Mouse (Mus musculus): ENCODE data around the gene Slc22a16. TPM values are rescaled to one million over a fixed set of nuclear protein-coding genes. Genes with fewer than 3 reads are reported as not detected.

The Slc22a16 gene
- polyA plus RNA-seq, 1 experiment = not detected

DNA sequence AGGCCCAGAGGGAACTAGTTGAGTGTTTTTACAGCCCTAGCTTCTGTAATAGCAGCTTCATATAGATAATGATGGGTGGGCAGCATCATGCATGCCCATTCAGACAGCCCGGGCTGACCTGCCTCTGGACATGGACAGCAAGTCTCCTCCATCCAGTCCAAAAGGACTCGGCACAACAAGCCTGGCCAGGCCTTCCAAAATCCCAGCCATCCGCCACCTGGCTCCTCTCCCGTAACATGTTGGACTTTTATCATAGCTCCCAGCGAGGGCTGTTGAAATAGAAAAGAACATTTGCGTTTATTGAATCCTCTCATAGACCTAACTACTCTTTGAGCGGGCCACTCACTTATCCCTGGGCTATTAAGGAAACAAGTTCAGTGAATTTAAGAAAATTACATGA lies 71.8 kb downstream of the Slc22a16 start:
- 88% methylated on average over 7 of the region's 7 CpGs for WGBS
- TF ChIP-seq CTCF (IDR thresholded peaks at IDR 0.05; ENCODE audit: control insufficient read depth, insufficient read depth, low read length) = no peak
- TF ChIP-seq POLR2A (IDR thresholded peaks at IDR 0.05; ENCODE audit: borderline replicate concordance, control insufficient read depth, low read depth, low read length) = no peak
- no peak overlapping the region for H3K27ac ChIP-seq (ENCODE audit: control insufficient read depth, insufficient read depth, low read depth, low read length, poor library complexity)
- no peak overlapping the region for H3K4me3 ChIP-seq (replicated peaks; ENCODE audit: control insufficient read depth, low read depth, low read length)
- H3K4me1 ChIP-seq (ENCODE audit: control insufficient read depth, insufficient read depth, low read length) = no peaks in the 10 kb centered on the region

- no peaks in the 10 kb centered on the region for H3K4me1 ChIP-seq (ENCODE audit: control insufficient read depth, insufficient read depth, low read length)
- TF ChIP-seq POLR2A (IDR thresholded peaks at IDR 0.05; ENCODE audit: borderline replicate concordance, control insufficient read depth, low read depth, low read length) = no peak
- no peak for TF ChIP-seq CTCF (IDR thresholded peaks at IDR 0.05; ENCODE audit: control insufficient read depth, insufficient read depth, low read length)
- H3K27ac ChIP-seq (ENCODE audit: control insufficient read depth, insufficient read depth, low read depth, low read length, poor library complexity) = no peak overlapping the region
- H3K4me3 ChIP-seq (replicated peaks; ENCODE audit: control insufficient read depth, low read depth, low read length) = no peak overlapping the region
- WGBS = 47% methylated on average over 5 of the region's 5 CpGs
These were observed 73.0 kb downstream of the Slc22a16 start for GRCm38 (mm10) chr10:40643126-40643525.

DNA sequence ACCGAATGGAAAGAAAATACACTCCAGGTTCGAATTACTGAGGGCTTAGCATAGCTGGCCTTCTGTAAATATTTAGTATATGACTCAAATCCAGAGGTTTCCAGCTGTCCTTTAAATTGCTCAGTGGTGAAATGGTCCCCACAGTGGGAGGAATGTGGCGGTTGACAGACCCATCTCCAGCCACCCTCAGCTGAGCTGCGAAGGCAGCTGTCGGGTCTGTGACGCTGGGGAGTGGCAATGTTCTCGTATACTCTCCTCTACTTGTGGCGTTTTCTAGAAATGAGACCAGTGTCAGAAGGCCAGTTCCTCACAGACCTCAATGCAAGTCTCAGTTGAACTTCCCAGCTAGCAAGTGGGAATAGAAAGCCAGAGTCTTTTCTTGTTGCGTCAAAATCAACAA lies 74.3 kb downstream of the Slc22a16 start:
- no peak overlapping the region for H3K4me3 ChIP-seq (replicated peaks; ENCODE audit: control insufficient read depth, low read depth, low read length)
- no peak for TF ChIP-seq POLR2A (IDR thresholded peaks at IDR 0.05; ENCODE audit: borderline replicate concordance, control insufficient read depth, low read depth, low read length)
- TF ChIP-seq CTCF (IDR thresholded peaks at IDR 0.05; ENCODE audit: control insufficient read depth, insufficient read depth, low read length) = no peak
- 77% methylated on average over 9 of the region's 9 CpGs for WGBS
- H3K4me1 ChIP-seq (ENCODE audit: control insufficient read depth, insufficient read depth, low read length) = no peaks in the 10 kb centered on the region
- no peak overlapping the region for H3K27ac ChIP-seq (ENCODE audit: control insufficient read depth, insufficient read depth, low read depth, low read length, poor library complexity)

- Histone ChIP-seq H3K27ac (ENCODE audit: control insufficient read depth, insufficient read depth, low read depth, low read length, poor library complexity) (no peak overlapping the region), H3K4me3 (replicated peaks; ENCODE audit: control insufficient read depth, low read depth, low read length) (no peak overlapping the region), H3K4me1 (ENCODE audit: control insufficient read depth, insufficient read depth, low read length) (no peaks in the 10 kb centered on the region)
- WGBS = 67% methylated on average over 1 of the region's 1 CpGs
- TF ChIP-seq CTCF (IDR thresholded peaks at IDR 0.05; ENCODE audit: control insufficient read depth, insufficient read depth, low read length) = no peak
These were observed 75.2 kb downstream of the Slc22a16 start for GRCm38 (mm10) chr10:40645346-40645745.

- TF ChIP-seq CTCF (IDR thresholded peaks at IDR 0.05; ENCODE audit: control insufficient read depth, insufficient read depth, low read length) (no peak), POLR2A (IDR thresholded peaks at IDR 0.05; ENCODE audit: borderline replicate concordance, control insufficient read depth, low read depth, low read length) (no peak)
- H3K4me1 ChIP-seq (ENCODE audit: control insufficient read depth, insufficient read depth, low read length) = no peaks in the 10 kb centered on the region
- H3K27ac ChIP-seq (ENCODE audit: control insufficient read depth, insufficient read depth, low read depth, low read length, poor library complexity) = no peak overlapping the region
- WGBS = 78% methylated on average over 12 of the region's 12 CpGs
- H3K4me3 ChIP-seq (replicated peaks; ENCODE audit: control insufficient read depth, low read depth, low read length) = no peak overlapping the region
These were observed 78.6 kb downstream of the Slc22a16 start for GRCm38 (mm10) chr10:40648776-40649175.

DNA sequence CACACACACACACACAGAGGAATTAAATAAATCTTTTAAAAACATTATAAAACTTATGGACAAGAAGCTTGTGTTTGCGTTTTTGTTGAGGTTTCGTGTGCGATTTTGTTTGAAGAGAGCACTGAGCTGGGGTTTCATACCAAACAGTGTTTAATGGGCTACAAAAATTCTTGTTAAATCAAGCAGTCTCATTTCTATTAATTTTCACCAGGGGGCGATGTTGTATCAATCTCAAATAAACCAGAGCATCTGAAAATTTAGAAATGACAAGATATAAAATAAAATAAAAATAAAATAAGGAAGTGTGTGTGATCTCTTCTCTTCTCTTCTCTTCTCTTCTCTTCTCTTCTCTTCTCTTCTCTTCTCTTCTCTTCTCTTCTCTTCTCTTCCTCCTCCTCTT lies 79.5 kb downstream of the Slc22a16 start:
- no peak overlapping the region for H3K4me3 ChIP-seq (replicated peaks; ENCODE audit: control insufficient read depth, low read depth, low read length)
- H3K27ac ChIP-seq (ENCODE audit: control insufficient read depth, insufficient read depth, low read depth, low read length, poor library complexity) = no peak overlapping the region
- WGBS = 30% methylated on average over 4 of the region's 4 CpGs
- H3K4me1 ChIP-seq (ENCODE audit: control insufficient read depth, insufficient read depth, low read length) = no peaks in the 10 kb centered on the region
- TF ChIP-seq CTCF (IDR thresholded peaks at IDR 0.05; ENCODE audit: control insufficient read depth, insufficient read depth, low read length) (no peak), POLR2A (IDR thresholded peaks at IDR 0.05; ENCODE audit: borderline replicate concordance, control insufficient read depth, low read depth, low read length) (no peak)

DNA sequence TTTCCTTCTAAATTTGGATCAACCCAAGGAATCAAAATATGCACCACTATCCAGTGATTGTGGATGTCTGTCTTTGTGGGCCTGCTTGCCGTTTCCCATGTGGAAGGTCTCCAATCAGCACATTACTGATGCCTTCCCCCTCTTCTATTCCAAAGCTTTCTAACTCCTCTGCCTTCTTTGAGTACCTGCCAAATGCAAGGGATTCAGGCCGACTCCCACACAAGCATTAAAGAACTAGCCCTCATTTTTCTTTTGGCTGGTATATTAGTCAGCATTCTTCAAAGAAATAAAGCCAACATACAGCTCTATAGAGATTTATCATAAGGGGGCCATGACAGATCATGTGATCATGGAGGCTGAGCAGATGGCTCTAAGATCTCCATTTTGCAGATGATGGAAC lies 81.5 kb downstream of the Slc22a16 start:
- TF ChIP-seq CTCF (IDR thresholded peaks at IDR 0.05; ENCODE audit: control insufficient read depth, insufficient read depth, low read length) = no peak
- no peak for TF ChIP-seq POLR2A (IDR thresholded peaks at IDR 0.05; ENCODE audit: borderline replicate concordance, control insufficient read depth, low read depth, low read length)
- 63% methylated on average over 2 of the region's 2 CpGs for WGBS
- no peaks in the 10 kb centered on the region for H3K4me1 ChIP-seq (ENCODE audit: control insufficient read depth, insufficient read depth, low read length)
- no peak overlapping the region for H3K4me3 ChIP-seq (replicated peaks; ENCODE audit: control insufficient read depth, low read depth, low read length)
- H3K27ac ChIP-seq (ENCODE audit: control insufficient read depth, insufficient read depth, low read depth, low read length, poor library complexity) = no peak overlapping the region

Other genes with a start within 250 kb of the Slc22a16 start
- gene Cdk19, start 230.8 kb upstream of the Slc22a16 start, polyA plus RNA-seq (2011; ENCODE audit: insufficient read depth, insufficient read length, low replicate concordance, missing spikeins) = 11.1 and 18.2 TPM in 2 replicates
- not detected in 2 replicates for gene Ddo, start 59.7 kb downstream of the Slc22a16 start, polyA plus RNA-seq (2011; ENCODE audit: insufficient read depth, insufficient read length, low replicate concordance, missing spikeins)
- gene Mettl24, start 112.9 kb downstream of the Slc22a16 start, polyA plus RNA-seq (2011; ENCODE audit: insufficient read depth, insufficient read length, low replicate concordance, missing spikeins) = not detected in 2 replicates

All from bone marrow, adult 2 months (tissue).